Mouse (Mus musculus) E14TG2a.4 (cell line): ENCODE measurements around the gene Ccdc194.

Source experiments
- CTCF ChIP-seq: conservative IDR thresholded peaks from 2 replicates; pipeline ENCODE4 v1.5.1; 2014; ENCODE audit warnings: low read length
- NANOG ChIP-seq: IDR thresholded peaks from 2 replicates; pipeline ENCODE4 v1.6.1; 2014; ENCODE audit warnings: borderline replicate concordance, low read length, mixed read lengths
- POU5F1 ChIP-seq: IDR thresholded peaks from 2 replicates; pipeline ENCODE4 v1.6.1; 2014; ENCODE audit warnings: low read length, borderline replicate concordance

GRCm38 (mm10) chr8:71558958-71559690 lies 33.6 kb upstream of the Ccdc194 start:
- TF ChIP-seq CTCF (no peak), NANOG (no peak), POU5F1 (no peak)
